Mouse (Mus musculus) MEL (cell line): ENCODE measurements around the gene Htr2a.

ENCODE experiments used
- CHD1 ChIP-seq: IDR thresholded peaks from 2 replicates; pipeline ENCODE4 v1.6.1; 2012; ENCODE audit warnings: low read depth, mild to moderate bottlenecking, inconsistent platforms, low read length, improper control_type of control experiment
- CTCF ChIP-seq, 3 experiments: IDR thresholded peaks in 2 of 3; conservative IDR thresholded peaks in 1 of 3; 2 replicates each; pipeline ENCODE4 v1.5.1; 2011 to 2012; ENCODE audit warnings: low read length in 3 of 3, low read depth in 2 of 3, mild to moderate bottlenecking in 2 of 3, improper control_type of control experiment in 1 of 3, inconsistent platforms in 1 of 3, mixed read lengths in 1 of 3, moderate library complexity in 1 of 3; ENCODE audit not compliant: control insufficient read depth in 1 of 3, insufficient read depth in 1 of 3, poor library complexity in 1 of 3, severe bottlenecking in 1 of 3
- ELF1 ChIP-seq: IDR thresholded peaks from 2 replicates; pipeline ENCODE4 v1.6.1; 2014; ENCODE audit warnings: low read depth, mild to moderate bottlenecking, inconsistent platforms, low read length, improper control_type of control experiment, moderate library complexity
- EP300 ChIP-seq, 2 experiments: IDR thresholded peaks; 2 replicates each; pipeline ENCODE4 v1.6.1; 2011; ENCODE audit warnings: improper control_type of control experiment in 2 of 2, low read length in 2 of 2, low read depth in 1 of 2, mild to moderate bottlenecking in 1 of 2
- GATA1 ChIP-seq: IDR thresholded peaks from 2 replicates; pipeline ENCODE4 v1.6.1; 2011; ENCODE audit warnings: low read depth, low read length, improper control_type of control experiment
- HCFC1 ChIP-seq: IDR thresholded peaks from 2 replicates; pipeline ENCODE4 v1.6.1; 2012; ENCODE audit warnings: low read depth, mild to moderate bottlenecking, inconsistent platforms, low read length, improper control_type of control experiment, moderate library complexity
- MAFK ChIP-seq: IDR thresholded peaks from 2 replicates; pipeline ENCODE4 v1.6.1; 2011; ENCODE audit warnings: low read depth, mild to moderate bottlenecking, low read length, improper control_type of control experiment, borderline replicate concordance
- POLR2A ChIP-seq, 2 experiments: IDR thresholded peaks; 2 replicates each; pipeline ENCODE4 v1.6.1; 2011 to 2012; ENCODE audit warnings: low read length in 2 of 2, mild to moderate bottlenecking in 2 of 2, control low read depth in 1 of 2, improper control_type of control experiment in 1 of 2, low read depth in 1 of 2, moderate library complexity in 1 of 2; ENCODE audit not compliant: control insufficient read depth in 1 of 2, insufficient read depth in 1 of 2, poor library complexity in 1 of 2
- RCOR1 ChIP-seq: IDR thresholded peaks from 2 replicates; pipeline ENCODE4 v1.6.1; 2012; ENCODE audit warnings: low read depth, mild to moderate bottlenecking, inconsistent platforms, low read length, improper control_type of control experiment
- SIN3A ChIP-seq: IDR thresholded peaks from 2 replicates; pipeline ENCODE4 v1.6.1; 2012; ENCODE audit warnings: low read length, improper control_type of control experiment, inconsistent platforms
- SMC3 ChIP-seq: IDR thresholded peaks from 2 replicates; pipeline ENCODE4 v1.6.1; 2011; ENCODE audit warnings: low read depth, low read length, improper control_type of control experiment
- TAL1 ChIP-seq: IDR thresholded peaks from 2 replicates; pipeline ENCODE4 v1.6.1; 2012; ENCODE audit warnings: mild to moderate bottlenecking, inconsistent platforms, low read length, moderate library complexity, mixed read lengths
- UBTF ChIP-seq: IDR thresholded peaks from 2 replicates; pipeline ENCODE4 v1.6.1; 2012; ENCODE audit warnings: low read depth, mild to moderate bottlenecking, inconsistent platforms, low read length, improper control_type of control experiment, moderate library complexity, borderline replicate concordance; ENCODE audit not compliant: insufficient read depth
- USF1 ChIP-seq: IDR thresholded peaks from 2 replicates; pipeline ENCODE4 v1.6.1; 2014; ENCODE audit warnings: low read depth, mild to moderate bottlenecking, inconsistent platforms, low read length, improper control_type of control experiment, moderate library complexity

- TF ChIP-seq CTCF (IDR thresholded peaks at IDR 0.05 in 2 of 3, conservative IDR thresholded peaks at IDR 0.05 in 1 of 3; ENCODE audit: control insufficient read depth in 1 of 3, insufficient read depth in 1 of 3, low read depth in 2 of 3, low read length in 3 of 3, poor library complexity in 1 of 3, severe bottlenecking in 1 of 3) (no peak), SIN3A (no peak; the same call in 1 of the 2 replicates), EP300 (IDR thresholded peaks at IDR 0.05; ENCODE audit: low read depth in 1 of 2, low read length in 2 of 2) (no peak), USF1 (no peak), RCOR1 (no peak), GATA1 (no peak), HCFC1 (no peak), TAL1 (no peak), SMC3 (no peak), POLR2A (IDR thresholded peaks at IDR 0.05; ENCODE audit: control insufficient read depth in 1 of 2, insufficient read depth in 1 of 2, low read depth in 1 of 2, low read length in 2 of 2, poor library complexity in 1 of 2) (no peak), MAFK (no peak), UBTF (no peak), CHD1 (no peak), ELF1 (no peak)
Measured at GRCm38 (mm10) chr14:74731221-74732078, 90.8 kb downstream of the Htr2a start.
